ENCODE assay signal across 26 mouse cellular contexts in the genomic region with DNA sequence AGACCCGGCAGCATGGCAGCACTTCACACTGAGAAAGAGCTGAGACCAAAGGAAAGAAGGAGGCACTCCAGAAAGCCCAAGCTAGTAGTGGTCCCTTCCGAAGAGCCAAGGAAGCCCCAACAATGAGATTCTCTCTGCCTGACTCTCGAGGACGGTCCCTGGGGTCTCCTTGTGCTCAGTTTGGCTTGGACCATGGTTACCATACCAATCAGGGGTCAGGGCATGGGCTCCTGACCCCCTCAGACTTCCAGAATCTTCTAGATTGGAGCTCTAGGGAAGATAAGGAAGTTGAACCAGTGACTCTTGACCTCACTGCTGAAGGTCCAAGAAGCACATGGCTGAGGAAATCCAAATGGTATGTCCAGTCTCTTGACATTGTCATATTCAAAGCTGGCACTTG. TPM values are rescaled to one million over a fixed set of nuclear protein-coding genes. Genes with fewer than 3 reads are reported as not detected.
DNase-seq lines count a peak whose midpoint lies in the region; ATAC-seq and TF ChIP-seq lines count a peak whose summit lies in the region.
"Had no signal": no experiment of that assay in that cellular context is flagged by ENCODE, and none has a peak within 500 bp of the region (broad histone marks: within the 10 kb centered on the region; RNA-seq: fewer than 3 reads in every experiment).

No protein-coding gene starts in this region.

- H3K4me3 ChIP-seq in kidney, adult 2 months (ENCODE audit: insufficient read depth, low read depth, low read length): no peak overlapping the region
- no peak overlapping the region for H3K4me3 ChIP-seq in kidney, embryonic 16.5 days (ENCODE audit: low read length)
- H3K4me3 ChIP-seq in kidney, embryonic 14.5 days (ENCODE audit: low read length): no peak overlapping the region
- H3K4me3 ChIP-seq: embryonic facial prominence, embryonic 10.5 days; embryonic facial prominence, embryonic 13.5 days; erythroblast, embryonic 14.5 days; forebrain, embryonic 12.5 days; forebrain, embryonic 15.5 days; heart, embryonic 12.5 days; heart, embryonic 15.5 days had no signal

- H3K27ac ChIP-seq in kidney, adult 2 months (ENCODE audit: insufficient read depth, low read depth, low read length): peak overlapping the region; percentile 3; the same call in 1 of the 2 replicates
- peak overlapping the region; percentile 63; the same call in 1 of the 2 replicates for H3K27ac ChIP-seq in kidney, embryonic 16.5 days (ENCODE audit: low read length)
- H3K27ac ChIP-seq in kidney, embryonic 14.5 days (ENCODE audit: low read depth, low read length): no peak overlapping the region
- H3K27ac ChIP-seq: embryonic facial prominence, embryonic 10.5 days; embryonic facial prominence, embryonic 13.5 days; forebrain, embryonic 12.5 days; forebrain, embryonic 15.5 days; heart, embryonic 15.5 days; hindbrain, embryonic 14.5 days had no signal

- peak; percentile 49; the same call in 1 of the 2 replicates for ATAC-seq in kidney, embryonic 16.5 days (ENCODE audit: low FRiP score, low TSS enrichment)
- no peak for ATAC-seq in kidney, embryonic 14.5 days (ENCODE audit: low FRiP score, low TSS enrichment)
- ATAC-seq: activated CD4-positive, CD25-positive, alpha-beta regulatory T cell, adult 4 months; forebrain, embryonic 15.5 days had no signal

- H3K9me3 ChIP-seq in kidney, embryonic 16.5 days (ENCODE audit: low read length): no peaks in the 10 kb centered on the region
- H3K9me3 ChIP-seq in kidney, embryonic 14.5 days (ENCODE audit: control insufficient read depth, low read length): no peaks in the 10 kb centered on the region
- H3K9me3 ChIP-seq: embryonic facial prominence, embryonic 10.5 days; embryonic facial prominence, embryonic 13.5 days; forebrain, embryonic 12.5 days; forebrain, embryonic 15.5 days; heart, embryonic 12.5 days; heart, embryonic 15.5 days had no signal

- H3K4me2 ChIP-seq in kidney, embryonic 16.5 days (replicated peaks; ENCODE audit: low read depth, low read length): no peak overlapping the region
- no peak overlapping the region for H3K4me2 ChIP-seq in kidney, embryonic 14.5 days (replicated peaks; ENCODE audit: low read depth, low read length)
- H3K4me2 ChIP-seq: embryonic facial prominence, embryonic 13.5 days; forebrain, embryonic 12.5 days; forebrain, embryonic 15.5 days; heart, embryonic 12.5 days; heart, embryonic 15.5 days; hindbrain, embryonic 14.5 days had no signal

- peak; percentile 38 for DNase-seq in kidney, adult 2 months
- no peak for DNase-seq in kidney, adult 18-20 months
- peak; percentile 64 for DNase-seq in kidney, postnatal 10 days
- no peak for DNase-seq in left cerebral cortex, adult 8-10 months (ENCODE audit: low spot score in 2 of 2)
- DNase-seq: adrenal gland, adult 8-10 months; adrenal gland, postnatal 25 days; cerebellum, adult 11-12 months; cerebellum, adult 8-10 months; cerebellum, postnatal 10 days; cerebellum, postnatal 36 days; embryo, embryonic 11 days; gastrocnemius, postnatal 25 days; heart, adult 18-20 months; heart, postnatal 10 days; heart, postnatal 4 days had no signal

- no peaks in the 10 kb centered on the region for H3K27me3 ChIP-seq in kidney, adult 2 months (replicated peaks; ENCODE audit: control insufficient read depth, insufficient read depth, low read length)
- H3K27me3 ChIP-seq in kidney, embryonic 16.5 days (ENCODE audit: insufficient read depth, low read length): no peaks in the 10 kb centered on the region
- no peaks in the 10 kb centered on the region for H3K27me3 ChIP-seq in kidney, embryonic 14.5 days (ENCODE audit: control insufficient read depth, insufficient read depth, low read length)
- H3K27me3 ChIP-seq: embryonic facial prominence, embryonic 13.5 days; forebrain, embryonic 12.5 days; forebrain, embryonic 15.5 days; heart, embryonic 15.5 days had no signal

- no peak overlapping the region for H3K9ac ChIP-seq in kidney, embryonic 16.5 days (replicated peaks; ENCODE audit: low read length)
- no peak overlapping the region for H3K9ac ChIP-seq in kidney, embryonic 14.5 days (ENCODE audit: low read depth, low read length)
- H3K9ac ChIP-seq: embryonic facial prominence, embryonic 13.5 days; forebrain, embryonic 12.5 days; forebrain, embryonic 15.5 days; heart, embryonic 12.5 days; heart, embryonic 15.5 days; hindbrain, embryonic 14.5 days had no signal

- no peak for TF ChIP-seq POLR2A in kidney, adult 2 months (IDR thresholded peaks at IDR 0.05; ENCODE audit: low read depth, low read length)

- no peaks in the 10 kb centered on the region for H3K4me1 ChIP-seq in kidney, adult 2 months (ENCODE audit: control insufficient read depth, insufficient read depth, low read length)
- H3K4me1 ChIP-seq in kidney, embryonic 16.5 days (ENCODE audit: insufficient read depth, low read length): peaks cover 1% of the 10 kb centered on the region; the same call in 1 of the 2 replicates
- H3K4me1 ChIP-seq in kidney, embryonic 14.5 days (ENCODE audit: control insufficient read depth, insufficient read depth, low read length): no peaks in the 10 kb centered on the region

- WGBS in kidney, adult 2 months: 81% methylated on average over 4 of the region's 4 CpGs
- 84% methylated on average over 4 of the region's 4 CpGs for WGBS in kidney, embryonic 16.5 days
- 90% methylated on average over 4 of the region's 4 CpGs for WGBS in kidney, embryonic 14.5 days

- no peaks in the 10 kb centered on the region for H3K36me3 ChIP-seq in kidney, adult 2 months (ENCODE audit: control insufficient read depth, insufficient read depth, low read length)
- H3K36me3 ChIP-seq in kidney, embryonic 16.5 days (ENCODE audit: insufficient read depth, low read length): 0 out of 2 replicates have a peak, but pooled peaks cover 3% of the 10 kb centered on the region
- H3K36me3 ChIP-seq in kidney, embryonic 14.5 days (ENCODE audit: control insufficient read depth, insufficient read depth, low read length): no peaks in the 10 kb centered on the region
- H3K36me3 ChIP-seq: embryonic facial prominence, embryonic 13.5 days; forebrain, embryonic 12.5 days; forebrain, embryonic 15.5 days; heart, embryonic 12.5 days; heart, embryonic 15.5 days had no signal

- TF ChIP-seq CTCF in kidney, adult 2 months (conservative IDR thresholded peaks at IDR 0.05; ENCODE audit: insufficient read depth, insufficient read length, low read depth, low read length): no peak

RNA-seq across cellular contexts. Expression of a gene that starts 53.0 kb away (rescaled TPM):
- polyA plus RNA-seq in kidney, adult 2 months (2012; rRNA removed): 11.8 and 15.5 TPM in 2 replicates
- 5.8 and 6.0 TPM in 2 replicates for polyA plus RNA-seq in kidney, embryonic 16.5 days (2015; fragmentation: Nextera tagmentation; extraction: Ambion mirVana)
- polyA plus RNA-seq in kidney, embryonic 14.5 days (2014; fragmentation: Nextera tagmentation; extraction: Ambion mirVana): 4.5 and 6.4 TPM in 2 replicates
- 100 to 1,000 TPM; 781 to 858 (median 827) TPM for total RNA-seq in left cerebral cortex, adult 8-10 months (2022)
- polyA plus RNA-seq: activated CD4-positive, CD25-positive, alpha-beta regulatory T cell, adult 4 months had no signal

Comparison
In these comparisons a context has a peak if more than half of its experiments do, and no peak if none do; other contexts are left out.
1. DNase-seq: peak in kidney, adult 2 months (single experiment) and kidney, postnatal 10 days (single experiment); none in kidney, adult 18-20 months (single experiment) and left cerebral cortex, adult 8-10 months (0 of 2).